Mouse (Mus musculus) kidney, embryonic 16.5 days (tissue): ENCODE results near the gene Frmd4b. TPM values are rescaled to one million over a fixed set of nuclear protein-coding genes. Genes with fewer than 3 reads are reported as not detected.

Experiments used
- ATAC-seq: fragments of 200-750 bp; cut with Nextera tagmentation; 2 replicates; pipeline ENCODE4 v1.8.0; 2017; ENCODE audit warnings: moderate TSS enrichment; ENCODE audit not compliant: low FRiP score, low TSS enrichment
- H3K27ac ChIP-seq: fragments of 300-500 bp; sonication (generic); 2 replicates; pipeline ENCODE4 v1.5.1; 2014; ENCODE audit warnings: low read length
- H3K27me3 ChIP-seq: fragments of 300-500 bp; sonication (generic); 2 replicates; pipeline ENCODE4 v1.6.1; 2014; ENCODE audit warnings: low read length, control low read depth, mixed read lengths; ENCODE audit not compliant: insufficient read depth
- H3K36me3 ChIP-seq: fragments of 300-500 bp; sonication (generic); 2 replicates; pipeline ENCODE4 v1.6.1; 2014; ENCODE audit warnings: low read length, control low read depth, mixed read lengths; ENCODE audit not compliant: insufficient read depth
- H3K4me1 ChIP-seq: fragments of 300-500 bp; sonication (generic); 2 replicates; pipeline ENCODE4 v1.6.1; 2014; ENCODE audit warnings: low read length, control low read depth, mixed read lengths; ENCODE audit not compliant: insufficient read depth
- H3K4me2 ChIP-seq: fragments of 300-500 bp; sonication (generic); replicated peaks from 2 replicates; pipeline ENCODE4 v1.6.1; 2014; ENCODE audit warnings: low read depth, low read length
- H3K4me3 ChIP-seq: fragments of 300-500 bp; sonication (generic); 2 replicates; pipeline ENCODE4 v1.5.1; 2014; ENCODE audit warnings: mild to moderate bottlenecking, low read length
- H3K9ac ChIP-seq: fragments of 300-500 bp; sonication (generic); replicated peaks from 2 replicates; pipeline ENCODE4 v1.6.1; 2014; ENCODE audit warnings: low read length
- H3K9me3 ChIP-seq: fragments of 300-500 bp; sonication (generic); 2 replicates; pipeline ENCODE4 v1.6.1; 2016; ENCODE audit warnings: low read length, control low read depth
- WGBS: fragments of 180-500 bp; shearing (Covaris S2); extraction: QIAGEN DNeasy Blood & Tissue Kit; methylation state at CpG from one replicate; pipeline ENCODE4 v1.1.7; 2014; 5-methylcytosine and 5-hydroxymethylcytosine counted together
- polyA plus RNA-seq: library from polyadenylated mRNA; unstranded; fragments of >200 nt; fragmentation: Nextera tagmentation; extraction: Ambion mirVana; gene quantifications from 2 replicates; pipeline ENCODE4 v1.2.1, GENCODE M21; 2015

Gene Frmd4b
- polyA plus RNA-seq, 1 experiment from 2014 or later: 18.1 TPM

DNA sequence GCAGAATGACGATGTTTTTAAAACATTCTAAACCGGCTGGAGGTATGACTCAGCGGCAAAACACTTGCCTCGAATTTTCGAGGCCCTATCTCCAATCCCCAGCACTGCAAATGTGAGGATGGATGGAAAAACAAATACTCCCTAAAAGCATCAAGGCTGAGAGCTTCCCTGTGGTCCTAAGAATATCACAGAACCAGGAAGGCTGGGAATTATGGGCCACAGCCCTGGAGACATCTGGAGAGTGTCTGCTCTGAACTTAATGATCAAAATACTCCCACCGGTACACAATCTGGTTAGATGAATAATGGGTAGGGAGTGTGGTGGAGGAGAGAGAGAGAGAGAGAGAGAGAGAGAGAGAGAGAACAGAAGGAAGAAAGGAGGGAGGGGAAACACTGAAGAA lies 48.8 kb downstream of the Frmd4b start:
- WGBS: 18% methylated on average over 6 of the region's 6 CpGs
- ATAC-seq: peak; percentile 71
- peak overlapping the region; percentile 61; the same call in 1 of the 2 replicates for H3K27ac ChIP-seq
- no peaks in the 10 kb centered on the region for H3K36me3 ChIP-seq
- no peaks in the 10 kb centered on the region for H3K27me3 ChIP-seq
- H3K4me2 ChIP-seq: no peak overlapping the region
- no peak overlapping the region for H3K9ac ChIP-seq
- H3K4me1 ChIP-seq: peaks cover 5% of the 10 kb centered on the region; the same call in 1 of the 2 replicates
- H3K4me3 ChIP-seq: no peak overlapping the region
- H3K9me3 ChIP-seq: no peaks in the 10 kb centered on the region

DNA sequence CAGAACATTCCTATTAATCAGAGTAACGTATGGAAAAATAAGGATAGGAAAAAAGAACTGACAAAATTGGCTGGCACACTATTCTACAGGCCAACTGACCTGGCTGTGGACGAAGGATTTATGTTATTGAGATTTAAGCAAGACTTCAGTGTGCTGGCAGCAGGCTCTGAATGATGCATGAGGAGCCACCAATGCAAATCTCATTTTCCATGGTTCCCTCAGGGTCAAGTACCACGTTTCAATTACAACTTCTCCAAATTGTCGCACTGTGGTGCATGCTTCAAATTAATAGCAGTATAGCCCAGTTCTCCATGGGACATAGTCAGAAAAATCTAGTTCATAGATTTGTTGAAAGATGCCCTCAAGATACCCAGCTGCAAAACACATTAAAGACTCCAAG lies 50.6 kb downstream of the Frmd4b start:
- Histone ChIP-seq H3K9me3 (no peaks in the 10 kb centered on the region), H3K36me3 (no peaks in the 10 kb centered on the region), H3K4me1 (peaks cover 5% of the 10 kb centered on the region; the same call in 1 of the 2 replicates), H3K9ac (no peak overlapping the region), H3K4me2 (no peak overlapping the region), H3K27ac (no peak overlapping the region), H3K27me3 (no peaks in the 10 kb centered on the region), H3K4me3 (no peak overlapping the region)
- no peak for ATAC-seq
- WGBS: 76% methylated on average over 4 of the region's 4 CpGs

DNA sequence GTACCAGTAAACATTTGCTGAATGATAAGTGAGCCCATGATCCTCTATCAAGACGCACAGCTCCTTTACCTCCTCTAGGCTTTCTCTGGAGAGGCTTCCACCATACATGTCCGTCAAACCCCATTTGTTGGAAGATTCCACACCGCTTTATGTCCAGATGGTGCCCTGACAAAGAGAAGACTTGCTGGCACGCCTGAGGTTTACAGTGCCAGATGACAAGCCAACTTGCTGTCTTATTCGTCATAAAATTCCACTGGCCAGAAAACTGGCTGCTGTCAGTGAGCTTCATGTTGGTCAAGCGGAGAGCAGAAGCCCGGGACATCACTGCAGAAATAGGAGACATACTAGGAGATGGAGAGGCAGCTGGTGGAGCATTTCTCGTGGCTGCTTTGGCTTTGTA lies 60.2 kb downstream of the Frmd4b start:
- H3K27me3 ChIP-seq: no peaks in the 10 kb centered on the region
- H3K9ac ChIP-seq: no peak overlapping the region
- no peak overlapping the region for H3K4me3 ChIP-seq
- no peak overlapping the region for H3K4me2 ChIP-seq
- H3K4me1 ChIP-seq: no peaks in the 10 kb centered on the region
- no peak for ATAC-seq
- WGBS: 84% methylated on average over 8 of the region's 8 CpGs
- no peaks in the 10 kb centered on the region; the same call in 1 of the 2 replicates for H3K9me3 ChIP-seq
- H3K36me3 ChIP-seq: no peaks in the 10 kb centered on the region
- H3K27ac ChIP-seq: no peak overlapping the region

DNA sequence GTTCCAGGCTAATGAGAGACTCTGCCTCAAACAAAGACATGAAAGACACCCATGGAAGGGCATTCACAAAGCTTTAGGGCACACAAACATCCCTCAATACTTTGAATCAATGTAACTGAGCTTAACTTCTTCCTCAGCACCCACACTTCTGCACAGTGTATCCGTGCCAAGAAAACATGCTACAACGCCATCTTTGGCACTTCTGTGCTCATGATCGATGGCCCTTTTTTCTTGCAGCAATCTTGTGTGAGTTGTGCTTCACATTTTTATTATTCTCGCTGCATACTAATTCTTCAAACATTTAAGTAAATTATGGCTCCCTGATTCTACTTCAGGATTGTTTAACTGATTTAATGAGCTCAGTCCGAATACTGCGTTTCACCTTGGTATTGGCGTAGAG lies 61.7 kb downstream of the Frmd4b start:
- no peak overlapping the region for H3K4me3 ChIP-seq
- no peaks in the 10 kb centered on the region for H3K27me3 ChIP-seq
- ATAC-seq: no peak
- no peaks in the 10 kb centered on the region for H3K4me1 ChIP-seq
- H3K9me3 ChIP-seq: no peaks in the 10 kb centered on the region; the same call in 1 of the 2 replicates
- no peak overlapping the region for H3K27ac ChIP-seq
- H3K4me2 ChIP-seq: no peak overlapping the region
- H3K9ac ChIP-seq: no peak overlapping the region
- WGBS: 96% methylated on average over 7 of the region's 7 CpGs
- H3K36me3 ChIP-seq: no peaks in the 10 kb centered on the region

DNA sequence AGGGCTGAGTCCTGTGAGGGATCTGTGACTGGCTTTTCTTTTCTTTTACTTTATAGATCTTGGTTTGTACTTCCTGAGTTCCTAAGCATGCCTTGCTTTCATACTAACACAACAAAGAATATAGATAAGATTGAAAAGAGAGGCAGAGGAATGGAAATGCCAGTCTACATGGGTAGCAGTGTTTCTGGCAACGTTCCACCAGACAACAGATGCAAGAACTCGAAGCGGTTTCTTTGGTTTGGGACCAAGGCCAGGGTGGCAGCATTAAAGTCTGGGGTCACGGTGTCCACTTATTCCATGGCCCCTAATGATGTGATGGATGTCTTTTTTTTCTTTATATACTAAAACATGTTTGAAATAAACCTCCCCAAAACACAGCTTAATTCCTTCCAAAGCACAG lies 63.9 kb downstream of the Frmd4b start:
- 74% methylated on average over 4 of the region's 4 CpGs for WGBS
- H3K27me3 ChIP-seq: no peaks in the 10 kb centered on the region
- no peaks in the 10 kb centered on the region for H3K36me3 ChIP-seq
- no peak overlapping the region for H3K4me2 ChIP-seq
- no peak for ATAC-seq
- H3K27ac ChIP-seq: no peak overlapping the region
- no peak overlapping the region for H3K9ac ChIP-seq
- no peaks in the 10 kb centered on the region; the same call in 1 of the 2 replicates for H3K9me3 ChIP-seq
- no peak overlapping the region for H3K4me3 ChIP-seq
- no peaks in the 10 kb centered on the region for H3K4me1 ChIP-seq

DNA sequence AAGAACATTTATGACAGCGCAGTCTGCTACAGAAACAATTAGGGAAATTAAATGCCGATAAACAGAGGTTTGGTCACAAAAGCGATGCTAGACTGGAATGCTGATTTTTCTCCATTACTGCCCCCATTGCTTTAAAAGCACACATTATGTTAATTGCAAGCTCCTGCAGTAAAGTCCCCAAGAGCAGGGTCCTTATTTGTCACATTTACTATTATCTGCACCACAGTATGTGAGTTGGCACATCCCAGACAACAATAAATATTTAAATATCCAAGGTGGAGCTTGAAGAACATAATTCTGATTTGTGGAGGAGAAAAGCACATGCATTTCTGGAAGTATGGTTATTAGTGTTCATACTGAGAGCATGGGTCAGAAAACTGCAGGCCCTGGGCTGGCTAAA lies 64.8 kb downstream of the Frmd4b start:
- no peaks in the 10 kb centered on the region for H3K27me3 ChIP-seq
- H3K27ac ChIP-seq: no peak overlapping the region
- no peaks in the 10 kb centered on the region for H3K36me3 ChIP-seq
- ATAC-seq: no peak
- no peak overlapping the region for H3K4me2 ChIP-seq
- no peak overlapping the region for H3K4me3 ChIP-seq
- H3K9ac ChIP-seq: no peak overlapping the region
- H3K9me3 ChIP-seq: no peaks in the 10 kb centered on the region; the same call in 1 of the 2 replicates
- WGBS: 93% methylated on average over 3 of the region's 3 CpGs
- no peaks in the 10 kb centered on the region for H3K4me1 ChIP-seq

DNA sequence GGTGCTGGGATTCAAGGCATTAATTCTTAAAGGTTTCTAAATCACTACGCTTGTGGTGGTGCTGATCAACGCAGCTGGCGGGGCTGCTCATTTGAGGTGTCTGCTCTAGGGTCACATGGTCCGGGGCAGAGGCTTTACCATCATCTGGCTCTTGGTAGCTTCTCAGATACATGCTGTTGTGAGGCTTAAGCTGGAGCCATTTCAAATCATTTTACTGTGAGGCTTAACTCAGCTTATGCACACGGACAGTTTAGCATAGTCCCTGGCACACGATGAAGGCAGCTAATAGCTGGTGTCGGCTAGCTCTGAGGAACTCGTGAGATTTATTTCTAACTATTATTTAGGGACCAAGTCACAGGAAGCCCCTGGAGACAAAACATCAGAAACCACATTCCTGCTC lies 65.5 kb downstream of the Frmd4b start:
- 59% methylated on average over 8 of the region's 8 CpGs for WGBS
- H3K36me3 ChIP-seq: no peaks in the 10 kb centered on the region
- H3K27me3 ChIP-seq: no peaks in the 10 kb centered on the region
- ATAC-seq: no peak
- H3K4me2 ChIP-seq: no peak overlapping the region
- H3K9me3 ChIP-seq: no peaks in the 10 kb centered on the region; the same call in 1 of the 2 replicates
- H3K4me1 ChIP-seq: no peaks in the 10 kb centered on the region
- no peak overlapping the region for H3K4me3 ChIP-seq
- no peak overlapping the region for H3K9ac ChIP-seq
- H3K27ac ChIP-seq: no peak overlapping the region

DNA sequence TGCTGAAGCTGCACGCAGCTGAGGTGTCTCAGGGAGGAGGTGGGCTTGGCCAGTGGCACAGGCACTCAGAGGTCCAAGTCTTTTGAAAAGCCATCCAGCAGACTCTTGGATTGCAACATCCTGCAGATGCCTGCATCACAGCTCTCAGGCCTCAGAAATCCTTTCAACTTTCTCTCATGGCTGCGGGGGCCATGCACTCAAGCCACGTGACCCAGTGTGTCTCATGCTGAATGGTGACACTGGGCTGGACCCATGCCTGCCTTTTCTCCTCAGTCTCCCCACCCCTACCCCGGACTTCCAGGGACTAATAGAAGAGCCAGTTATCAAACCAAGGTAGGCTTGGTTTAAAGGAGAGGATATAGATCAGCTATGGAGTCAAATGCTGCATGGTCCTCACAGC lies 66.2 kb downstream of the Frmd4b start:
- Histone ChIP-seq H3K9me3 (no peaks in the 10 kb centered on the region; the same call in 1 of the 2 replicates), H3K9ac (no peak overlapping the region), H3K27me3 (no peaks in the 10 kb centered on the region), H3K4me3 (no peak overlapping the region), H3K4me1 (no peaks in the 10 kb centered on the region), H3K4me2 (no peak overlapping the region), H3K36me3 (no peaks in the 10 kb centered on the region), H3K27ac (no peak overlapping the region)
- ATAC-seq: no peak
- WGBS: 92% methylated on average over 4 of the region's 4 CpGs

DNA sequence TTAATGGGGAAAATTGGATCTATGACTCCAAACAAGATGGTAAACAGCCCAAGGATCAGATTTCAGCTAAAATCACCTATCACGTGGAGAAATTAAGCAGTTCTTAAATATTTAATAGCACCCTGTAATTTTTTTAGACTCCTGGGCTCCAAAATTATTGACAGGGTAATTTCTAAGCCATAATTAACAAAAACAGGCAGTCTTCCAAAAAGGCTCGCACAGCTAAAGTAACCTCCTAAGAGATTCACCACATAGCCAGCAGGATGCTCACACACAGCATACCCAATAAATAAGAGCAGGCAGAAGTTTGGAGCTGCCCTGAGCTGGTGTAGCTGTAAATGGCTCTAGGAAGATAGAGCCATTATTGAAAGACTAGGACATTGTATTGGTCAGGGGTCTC lies 76.9 kb downstream of the Frmd4b start:
- no peaks in the 10 kb centered on the region for H3K9me3 ChIP-seq
- H3K4me1 ChIP-seq: no peaks in the 10 kb centered on the region
- H3K4me3 ChIP-seq: no peak overlapping the region
- H3K9ac ChIP-seq: no peak overlapping the region
- 80% methylated on average over 2 of the region's 2 CpGs for WGBS
- H3K27me3 ChIP-seq: no peaks in the 10 kb centered on the region
- no peak for ATAC-seq
- no peaks in the 10 kb centered on the region for H3K36me3 ChIP-seq
- no peak overlapping the region for H3K27ac ChIP-seq
- H3K4me2 ChIP-seq: no peak overlapping the region

DNA sequence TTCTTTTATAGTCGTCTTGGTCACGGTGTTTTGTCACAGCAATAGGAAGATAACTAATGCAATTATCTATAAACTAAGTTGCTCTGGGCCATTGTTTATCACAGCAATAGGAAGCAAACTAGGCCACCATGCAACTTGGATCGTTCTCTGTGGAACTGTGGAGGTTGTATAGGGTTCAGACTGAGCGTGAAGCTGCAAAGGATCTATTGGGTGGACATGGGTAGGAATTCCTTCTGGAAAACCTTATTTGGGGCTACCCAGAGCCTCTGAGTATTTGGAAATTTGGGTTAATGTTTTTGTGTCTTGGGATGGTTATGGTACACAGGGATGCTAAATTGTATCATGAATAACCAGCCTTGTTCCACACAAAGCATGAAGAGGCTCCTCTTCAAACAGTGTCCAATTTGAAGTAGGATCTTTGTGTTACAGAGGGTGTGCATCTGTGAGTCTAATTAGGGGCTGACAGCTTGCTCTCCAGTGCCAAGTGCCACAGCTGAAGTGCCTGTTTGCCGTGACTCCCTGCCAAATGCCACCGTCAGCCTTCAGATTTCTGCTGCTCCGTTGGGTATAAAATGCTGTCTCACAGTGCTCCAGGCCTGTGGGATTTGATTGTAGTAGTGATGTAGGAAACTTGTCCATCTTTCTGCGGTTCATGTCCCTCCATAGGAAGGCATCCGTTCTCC lies 81.4 kb downstream of the Frmd4b start:
- H3K27me3 ChIP-seq: no peaks in the 10 kb centered on the region
- H3K27ac ChIP-seq: no peak overlapping the region
- H3K36me3 ChIP-seq: no peaks in the 10 kb centered on the region
- ATAC-seq: no peak
- H3K9me3 ChIP-seq: no peaks in the 10 kb centered on the region
- H3K9ac ChIP-seq: no peak overlapping the region
- no peak overlapping the region for H3K4me3 ChIP-seq
- WGBS: 90% methylated on average over 9 of the region's 9 CpGs
- H3K4me2 ChIP-seq: no peak overlapping the region
- no peaks in the 10 kb centered on the region for H3K4me1 ChIP-seq
